Mouse (Mus musculus): ENCODE results near the gene Polr2g. TPM values are rescaled to one million over a fixed set of nuclear protein-coding genes. Genes with fewer than 3 reads are reported as not detected.
A peak's percentile ranks its signal among the peaks of the same experiment; 100 is the strongest.

Gene Polr2g
- polyA plus RNA-seq, 1 experiment from 2014 or later = 153 TPM

DNA sequence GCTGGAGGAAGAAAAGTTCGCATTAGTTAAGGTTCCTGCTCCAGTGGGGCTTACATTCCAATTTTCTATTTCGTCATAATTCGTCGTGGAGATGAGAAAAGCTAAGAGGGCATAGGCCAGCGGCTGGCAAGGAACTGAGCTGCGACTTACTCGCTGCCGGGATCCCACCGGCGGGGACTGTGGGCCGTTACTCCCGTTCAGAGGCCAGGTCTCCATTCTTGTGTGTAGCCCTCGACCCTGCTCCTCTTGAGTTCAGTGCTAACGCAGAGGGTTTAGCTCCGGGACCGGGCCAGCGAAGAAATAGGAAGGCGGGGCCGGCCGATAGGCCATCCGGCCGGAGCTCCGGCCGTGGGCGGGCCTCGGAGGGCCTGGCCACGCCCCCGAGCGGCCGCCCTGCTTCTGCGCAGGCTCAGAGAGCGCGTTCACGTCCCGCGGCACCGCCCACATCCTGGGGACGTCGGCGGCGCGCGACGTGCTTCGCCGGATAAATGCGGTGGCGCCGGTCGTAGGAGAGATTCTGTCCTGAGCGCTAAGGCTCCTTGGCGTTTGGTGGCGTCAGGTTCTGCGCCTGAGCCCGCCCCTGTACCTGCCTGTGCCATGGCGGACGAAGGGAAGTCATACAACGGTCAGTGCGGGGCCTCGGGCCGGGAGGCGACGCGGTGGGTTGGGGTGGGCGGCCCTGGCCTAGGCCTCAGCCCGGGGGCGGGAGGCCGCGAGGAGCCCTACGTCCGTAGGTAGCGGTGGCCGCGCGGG lies 41.6 kb downstream of the Polr2g start, which contains the start of gene Nxf1:
Gene Nxf1, plus strand, starts transcription at position 439 of the 753 bp plus-strand sequence.
- Histone ChIP-seq H3K9ac (peak within 1 kb of the TSS; percentile 96), H3K27me3 (no peaks in the 10 kb centered on the region), H3K9me3 (replicated peaks) (no peaks in the 10 kb centered on the region), H3K27ac (replicated peaks) (peak within 1 kb of the TSS; percentile 92), H3K4me1 (peaks cover 20% of the 10 kb centered on the region), H3K4me2 (replicated peaks) (peak within 1 kb of the TSS; percentile 56), H3K36me3 (peaks cover 29% of the 10 kb centered on the region), H3K4me3 (replicated peaks) (peak within 1 kb of the TSS; percentile 92)
- peak; percentile 94 for ATAC-seq (ENCODE audit: insufficient number of reproducible peaks, low FRiP score, low TSS enrichment, low read depth)
- under 1% methylated on average over 75 of the region's 75 CpGs for WGBS

DNA sequence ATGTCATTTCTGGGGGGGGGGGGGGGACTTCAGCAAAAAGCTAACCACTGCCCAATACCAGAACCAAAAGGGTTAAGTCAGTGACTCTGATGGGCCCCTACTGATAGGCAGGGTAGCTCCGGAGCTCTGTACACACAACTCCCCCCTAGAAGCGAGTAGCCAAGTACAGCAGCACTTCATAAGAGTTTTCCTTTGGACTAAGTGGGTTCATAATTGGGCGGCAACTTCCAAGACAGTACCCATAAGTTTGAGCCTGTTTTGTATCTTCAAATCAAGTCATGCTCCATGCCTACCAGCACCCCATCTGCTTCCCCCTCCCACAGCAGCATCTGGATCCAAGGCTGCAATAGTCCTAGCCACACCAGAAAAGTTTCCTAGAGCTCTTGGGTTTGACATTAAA lies 42.7 kb downstream of the Polr2g start:
- peaks cover 20% of the 10 kb centered on the region for H3K4me1 ChIP-seq
- no peaks in the 10 kb centered on the region for H3K27me3 ChIP-seq
- peak overlapping the region; percentile 92; the same call in 1 of the 2 replicates for H3K4me3 ChIP-seq (replicated peaks)
- H3K9ac ChIP-seq = no peak overlapping the region
- no peak for ATAC-seq (ENCODE audit: insufficient number of reproducible peaks, low FRiP score, low TSS enrichment, low read depth)
- H3K36me3 ChIP-seq = peaks cover 39% of the 10 kb centered on the region
- H3K9me3 ChIP-seq (replicated peaks) = no peaks in the 10 kb centered on the region
- peak overlapping the region; percentile 56 for H3K4me2 ChIP-seq (replicated peaks)
- 74% methylated on average over 3 of the region's 3 CpGs for WGBS
- H3K27ac ChIP-seq (replicated peaks) = 0 out of 2 replicates have a peak overlapping the region, but pooled peaks have one; percentile 92

DNA sequence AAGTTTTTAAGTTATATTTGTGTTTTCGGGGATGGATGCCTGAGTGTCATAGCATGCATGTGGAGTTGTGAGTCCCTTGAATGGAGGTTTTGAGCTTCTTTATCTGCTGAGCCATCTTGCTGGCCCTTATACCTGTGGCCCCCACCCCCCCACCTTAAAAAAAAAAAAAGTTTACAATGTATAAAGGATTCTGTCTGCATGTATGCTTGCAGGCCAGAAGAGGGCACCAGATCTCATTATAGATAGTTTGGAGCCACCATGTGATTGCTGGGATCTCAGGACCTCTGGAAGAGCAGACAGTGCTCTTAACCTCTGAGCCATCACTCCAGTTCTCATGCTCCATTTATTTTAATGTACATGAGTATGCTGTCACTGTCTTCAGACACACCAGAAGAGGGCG lies 51.0 kb downstream of the Polr2g start:
- H3K9me3 ChIP-seq (replicated peaks) = no peaks in the 10 kb centered on the region
- no peak overlapping the region for H3K9ac ChIP-seq
- H3K4me2 ChIP-seq (replicated peaks) = no peak overlapping the region
- H3K27me3 ChIP-seq = no peaks in the 10 kb centered on the region
- H3K36me3 ChIP-seq = peaks cover 95% of the 10 kb centered on the region
- H3K4me1 ChIP-seq = peaks cover 11% of the 10 kb centered on the region
- no peak overlapping the region for H3K27ac ChIP-seq (replicated peaks)
- no peak overlapping the region for H3K4me3 ChIP-seq (replicated peaks)
- no peak for ATAC-seq (ENCODE audit: insufficient number of reproducible peaks, low FRiP score, low TSS enrichment, low read depth)
- 78% methylated on average over 2 of the region's 2 CpGs for WGBS

DNA sequence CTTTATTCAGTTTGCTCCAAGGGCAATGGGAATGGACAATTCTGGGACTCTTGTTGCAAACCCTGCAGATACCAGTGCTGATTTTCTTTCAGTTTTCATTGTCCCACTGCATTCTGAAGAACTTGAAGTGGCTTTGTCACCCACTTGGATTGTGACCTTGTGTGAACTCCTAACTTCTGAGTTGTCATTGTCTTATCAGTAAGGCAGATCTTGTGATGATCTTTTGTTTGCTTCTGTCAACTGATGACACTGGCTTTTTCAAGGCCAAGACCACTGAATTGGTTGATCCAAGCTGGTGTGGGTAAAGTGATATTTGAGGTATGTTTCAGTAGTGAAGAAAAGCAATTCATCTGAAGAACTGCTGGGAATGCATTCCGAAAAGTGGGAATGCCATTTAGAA lies 53.0 kb downstream of the Polr2g start:
- H3K4me2 ChIP-seq (replicated peaks) = no peak overlapping the region
- no peaks in the 10 kb centered on the region for H3K9me3 ChIP-seq (replicated peaks)
- H3K4me3 ChIP-seq (replicated peaks) = no peak overlapping the region
- no peak overlapping the region for H3K27ac ChIP-seq (replicated peaks)
- ATAC-seq (ENCODE audit: insufficient number of reproducible peaks, low FRiP score, low TSS enrichment, low read depth) = no peak
- peaks cover 22% of the 10 kb centered on the region for H3K4me1 ChIP-seq
- H3K36me3 ChIP-seq = peaks cover 80% of the 10 kb centered on the region
- H3K27me3 ChIP-seq = no peaks in the 10 kb centered on the region
- 96% methylated on average over 1 of the region's 1 CpGs for WGBS
- H3K9ac ChIP-seq = no peak overlapping the region

Other genes starting within 250 kb of the Polr2g start
- gene Slc22a8, start 207.3 kb downstream of the Polr2g start, polyA plus RNA-seq (2015; fragmentation: Nextera tagmentation; extraction: Ambion mirVana) = 0.16 TPM in 1 of 2 replicates, not detected in the other
- 0.05 and 0.13 TPM in 2 replicates for gene Slc22a6, start 180.5 kb downstream of the Polr2g start, polyA plus RNA-seq (2015; fragmentation: Nextera tagmentation; extraction: Ambion mirVana)
- gene Chrm1, start 134.8 kb downstream of the Polr2g start, polyA plus RNA-seq (2015; fragmentation: Nextera tagmentation; extraction: Ambion mirVana) = 0.76 and 0.83 TPM in 2 replicates
- 122 and 128 TPM in 2 replicates for gene Slc3a2, start 75.2 kb downstream of the Polr2g start, polyA plus RNA-seq (2015; fragmentation: Nextera tagmentation; extraction: Ambion mirVana)
- gene Wdr74, start 62.8 kb downstream of the Polr2g start, polyA plus RNA-seq (2015; fragmentation: Nextera tagmentation; extraction: Ambion mirVana) = 89.0 and 90.8 TPM in 2 replicates
- gene 1700092M07Rik, start 57.9 kb downstream of the Polr2g start, polyA plus RNA-seq (2015; fragmentation: Nextera tagmentation; extraction: Ambion mirVana) = 0.70 and 1.2 TPM in 2 replicates
- 168 and 175 TPM in 2 replicates for gene Stx5a, start 57.2 kb downstream of the Polr2g start, polyA plus RNA-seq (2015; fragmentation: Nextera tagmentation; extraction: Ambion mirVana)
- gene Nxf1, start 41.5 kb downstream of the Polr2g start, polyA plus RNA-seq (2015; fragmentation: Nextera tagmentation; extraction: Ambion mirVana) = 175 and 192 TPM in 2 replicates
- gene Tmem223, start 27.6 kb downstream of the Polr2g start, polyA plus RNA-seq (2015; fragmentation: Nextera tagmentation; extraction: Ambion mirVana) = 172 and 173 TPM in 2 replicates
- gene Tmem179b, start 24.1 kb downstream of the Polr2g start, polyA plus RNA-seq (2015; fragmentation: Nextera tagmentation; extraction: Ambion mirVana) = 82.8 and 88.3 TPM in 2 replicates
- gene Taf6l, start 12.2 kb downstream of the Polr2g start, polyA plus RNA-seq (2015; fragmentation: Nextera tagmentation; extraction: Ambion mirVana) = 27.3 and 30.0 TPM in 2 replicates
- gene Zbtb3, start 4.0 kb upstream of the Polr2g start, polyA plus RNA-seq (2015; fragmentation: Nextera tagmentation; extraction: Ambion mirVana) = 5.6 and 5.9 TPM in 2 replicates
- 53.0 and 58.4 TPM in 2 replicates for gene Ttc9c, start 20.8 kb upstream of the Polr2g start, polyA plus RNA-seq (2015; fragmentation: Nextera tagmentation; extraction: Ambion mirVana)
- 6.0 and 7.1 TPM in 2 replicates for gene Hnrnpul2, start 21.4 kb upstream of the Polr2g start, polyA plus RNA-seq (2015; fragmentation: Nextera tagmentation; extraction: Ambion mirVana)
- not detected in 2 replicates for gene AC129217.1, start 31.2 kb upstream of the Polr2g start, polyA plus RNA-seq (2015; fragmentation: Nextera tagmentation; extraction: Ambion mirVana)
- 68.8 and 78.0 TPM in 2 replicates for gene Bscl2, start 38.9 kb upstream of the Polr2g start, polyA plus RNA-seq (2015; fragmentation: Nextera tagmentation; extraction: Ambion mirVana)
- 5.1 and 7.5 TPM in 2 replicates for gene Gng3, start 40.6 kb upstream of the Polr2g start, polyA plus RNA-seq (2015; fragmentation: Nextera tagmentation; extraction: Ambion mirVana)
- gene Lrrn4cl, start 52.2 kb upstream of the Polr2g start, polyA plus RNA-seq (2015; fragmentation: Nextera tagmentation; extraction: Ambion mirVana) = 2.0 and 3.5 TPM in 2 replicates
- 177 and 194 TPM in 2 replicates for gene Ubxn1, start 72.9 kb upstream of the Polr2g start, polyA plus RNA-seq (2015; fragmentation: Nextera tagmentation; extraction: Ambion mirVana)
- 63.3 and 65.1 TPM in 2 replicates for gene Uqcc3, start 82.3 kb upstream of the Polr2g start, polyA plus RNA-seq (2015; fragmentation: Nextera tagmentation; extraction: Ambion mirVana)
- gene Lbhd1, start 85.2 kb upstream of the Polr2g start, polyA plus RNA-seq (2015; fragmentation: Nextera tagmentation; extraction: Ambion mirVana) = 58.7 and 61.4 TPM in 2 replicates
- not detected in 2 replicates for gene Gm49403, start 85.4 kb upstream of the Polr2g start, polyA plus RNA-seq (2015; fragmentation: Nextera tagmentation; extraction: Ambion mirVana)
- gene 1810009A15Rik, start 90.3 kb upstream of the Polr2g start, polyA plus RNA-seq (2015; fragmentation: Nextera tagmentation; extraction: Ambion mirVana) = 82.8 and 84.2 TPM in 2 replicates
- gene Gm49416, start 90.3 kb upstream of the Polr2g start, polyA plus RNA-seq (2015; fragmentation: Nextera tagmentation; extraction: Ambion mirVana) = 0.24 TPM in 1 of 2 replicates, not detected in the other
- 42.7 and 45.8 TPM in 2 replicates for gene Ints5, start 94.4 kb upstream of the Polr2g start, polyA plus RNA-seq (2015; fragmentation: Nextera tagmentation; extraction: Ambion mirVana)
- gene Ganab, start 99.5 kb upstream of the Polr2g start, polyA plus RNA-seq (2015; fragmentation: Nextera tagmentation; extraction: Ambion mirVana) = 99.0 and 104 TPM in 2 replicates
- gene B3gat3, start 121.8 kb upstream of the Polr2g start, polyA plus RNA-seq (2015; fragmentation: Nextera tagmentation; extraction: Ambion mirVana) = 51.5 and 53.3 TPM in 2 replicates
- gene Rom1, start 130.8 kb upstream of the Polr2g start, polyA plus RNA-seq (2015; fragmentation: Nextera tagmentation; extraction: Ambion mirVana) = 4.2 and 4.5 TPM in 2 replicates
- gene Eml3, start 131.0 kb upstream of the Polr2g start, polyA plus RNA-seq (2015; fragmentation: Nextera tagmentation; extraction: Ambion mirVana) = 41.3 and 43.1 TPM in 2 replicates
- 155 and 156 TPM in 2 replicates for gene Mta2, start 143.3 kb upstream of the Polr2g start, polyA plus RNA-seq (2015; fragmentation: Nextera tagmentation; extraction: Ambion mirVana)
- 31.0 and 32.8 TPM in 2 replicates for gene Tut1, start 155.3 kb upstream of the Polr2g start, polyA plus RNA-seq (2015; fragmentation: Nextera tagmentation; extraction: Ambion mirVana)
- 443 and 458 TPM in 2 replicates for gene Eef1g, start 168.5 kb upstream of the Polr2g start, polyA plus RNA-seq (2015; fragmentation: Nextera tagmentation; extraction: Ambion mirVana)
- gene Ahnak, start 190.7 kb upstream of the Polr2g start, polyA plus RNA-seq (2015; fragmentation: Nextera tagmentation; extraction: Ambion mirVana) = 71.9 and 92.4 TPM in 2 replicates

All from embryonic facial prominence, embryonic 15.5 days (tissue).